Mouse (Mus musculus): Measurements from ENCODE around the gene Cryzl1. TPM values are rescaled to one million over a fixed set of nuclear protein-coding genes. Genes with fewer than 3 reads are reported as not detected.
A peak's percentile ranks its signal among the peaks of the same experiment; 100 is the strongest.

Cryzl1 gene
- total RNA-seq, 2 experiments from 2014 or later = 87.9 to 97.1 TPM

DNA sequence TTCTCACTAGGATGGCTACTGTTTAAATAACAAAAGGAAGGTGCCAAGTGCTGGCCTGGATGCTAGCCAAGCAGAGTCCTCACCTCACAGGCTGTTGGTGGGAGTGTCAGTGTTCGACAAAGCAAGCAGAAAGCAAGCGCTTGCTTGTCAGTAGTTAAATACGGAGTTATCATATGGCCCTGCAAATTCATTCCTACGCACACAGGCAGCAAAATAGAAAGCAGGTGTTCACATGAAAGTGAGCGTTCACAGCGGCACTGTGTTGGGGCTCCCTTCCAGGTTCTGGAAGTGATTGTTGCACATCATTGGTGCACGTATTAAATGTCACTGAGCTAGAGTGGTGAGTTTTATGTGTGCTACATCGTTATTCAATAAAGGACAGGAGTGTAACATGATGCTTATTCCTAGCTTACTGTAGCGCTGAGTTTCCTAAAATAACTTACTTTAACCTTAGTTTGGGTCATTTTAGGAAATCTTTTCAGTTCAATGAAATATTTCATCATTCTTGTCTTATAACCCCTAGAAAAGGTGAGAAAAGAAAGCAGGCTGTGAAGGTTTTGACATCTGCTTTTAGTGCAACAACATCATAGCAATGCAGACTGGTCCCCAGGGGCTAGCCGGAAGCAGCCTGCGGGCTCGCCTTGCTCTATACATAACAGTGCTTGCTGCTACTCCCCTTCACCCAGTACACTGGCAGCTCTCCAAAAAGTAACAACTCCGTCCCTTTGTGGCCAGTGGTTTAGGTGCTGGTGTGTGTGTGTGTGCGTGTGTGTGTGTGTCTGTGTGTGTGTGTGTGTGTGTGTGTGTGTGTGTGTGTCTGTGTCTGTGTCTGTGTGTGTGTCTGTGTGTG is 17.6 kb upstream of the Cryzl1 start:
- DNase-seq (ENCODE audit: extremely low spot score in 1 of 2, low spot score in 2 of 2) = peak; percentile 31 to 56
- intact Hi-C loops (cut with DNase I) = no loop called here

DNA sequence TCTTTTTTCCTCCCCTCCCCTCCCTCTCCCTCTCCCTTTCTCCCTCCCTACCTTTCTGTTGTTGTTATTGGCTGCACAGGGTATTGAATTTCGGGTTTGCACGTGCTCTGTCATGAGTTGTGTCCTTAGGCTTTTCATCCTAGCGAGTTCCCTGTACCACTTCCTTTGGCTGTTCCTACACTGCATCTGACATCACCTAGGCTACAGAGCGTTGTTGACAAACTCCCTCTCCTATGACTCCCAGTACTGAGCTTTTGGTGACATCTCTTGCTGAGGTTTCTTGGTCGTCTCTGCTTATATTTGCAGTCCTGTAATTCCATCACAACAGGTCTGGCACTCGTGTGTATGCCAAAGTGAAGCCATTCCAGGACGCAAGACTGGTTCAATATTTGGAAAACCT is 14.3 kb upstream of the Cryzl1 start:
- intact Hi-C loops (cut with DNase I) = no loop called here
- DNase-seq (ENCODE audit: extremely low spot score in 1 of 2, low spot score in 2 of 2) = no peak

DNA sequence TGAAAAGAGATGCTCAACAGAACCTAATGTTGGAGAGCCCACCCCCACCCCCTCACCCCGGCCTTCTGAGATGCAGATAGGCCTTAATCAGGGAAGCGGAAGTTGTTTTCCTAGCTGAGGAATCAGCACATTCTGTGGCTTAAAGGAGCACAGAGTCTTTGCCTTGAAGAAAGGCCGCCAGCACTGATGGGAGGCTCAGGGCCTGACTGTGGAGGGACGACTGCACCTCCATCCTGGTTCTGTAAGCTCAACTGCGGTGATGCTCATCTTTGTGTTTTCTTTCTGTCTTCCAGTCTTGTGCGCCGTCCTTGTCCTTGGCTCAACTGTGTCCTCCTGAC is 12.1 kb upstream of the Cryzl1 start:
- DNase-seq (ENCODE audit: extremely low spot score in 1 of 2, low spot score in 2 of 2) = no peak
- intact Hi-C loops (cut with DNase I) = no loop called here

DNA sequence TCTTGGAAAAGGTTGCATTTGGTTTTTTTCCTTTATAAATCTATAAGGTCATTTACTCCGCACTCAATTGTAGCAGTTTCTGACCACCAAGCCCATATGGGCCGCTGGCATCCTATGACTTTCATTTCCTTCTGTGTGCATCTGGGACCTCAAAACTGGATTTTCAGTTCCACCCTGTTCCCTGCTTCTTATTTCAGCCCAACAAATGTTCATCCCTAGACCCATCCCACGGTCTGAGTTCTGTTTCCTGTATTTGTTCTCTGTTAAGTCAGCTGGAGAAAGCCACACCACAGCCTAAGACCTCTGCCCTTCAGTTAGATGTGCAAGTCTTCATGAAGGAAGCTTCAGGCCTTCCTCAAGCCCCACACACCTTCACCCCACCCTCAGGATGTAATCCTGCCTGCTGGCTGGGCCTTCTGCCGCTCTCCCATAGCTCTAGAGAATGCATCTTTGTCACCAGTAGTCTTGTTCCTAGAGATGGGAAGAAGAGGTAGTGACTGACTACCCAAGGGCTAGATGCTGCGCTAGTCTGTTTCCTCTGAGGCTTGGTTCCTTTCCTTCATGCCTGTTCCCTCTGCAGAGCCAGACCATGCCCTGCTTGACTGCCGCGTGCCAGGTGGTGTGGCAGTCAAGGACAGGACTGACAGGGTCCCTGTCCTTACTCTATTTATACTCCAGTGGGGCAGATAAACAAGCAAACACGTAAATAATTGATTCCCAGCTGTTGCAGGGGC is 11.6 kb upstream of the Cryzl1 start:
- no peak for DNase-seq (ENCODE audit: extremely low spot score in 1 of 2, low spot score in 2 of 2)
- intact Hi-C loops (cut with DNase I) = no loop called here

DNA sequence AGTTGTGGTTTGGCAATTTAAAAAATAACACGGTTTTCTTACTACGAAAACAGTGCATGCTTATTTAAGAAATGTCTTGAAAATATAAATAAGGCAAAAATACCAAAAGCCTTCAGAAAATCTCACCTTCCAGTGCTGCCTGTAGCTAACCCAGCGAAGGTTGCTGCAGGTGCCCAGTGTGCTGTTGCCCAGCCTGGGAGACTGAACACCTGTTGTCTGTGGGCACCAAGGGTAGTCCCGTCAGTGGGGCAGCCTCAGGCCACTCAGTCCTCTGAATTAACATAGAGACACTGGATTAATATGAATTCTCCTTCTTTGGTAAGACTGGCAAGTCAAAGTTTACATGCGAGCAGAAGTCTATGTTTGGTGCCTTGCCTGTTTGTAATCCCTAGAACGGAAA is 9.7 kb upstream of the Cryzl1 start:
- no peak for DNase-seq (ENCODE audit: extremely low spot score in 1 of 2, low spot score in 2 of 2)
- intact Hi-C loops (cut with DNase I) = no loop called here

DNA sequence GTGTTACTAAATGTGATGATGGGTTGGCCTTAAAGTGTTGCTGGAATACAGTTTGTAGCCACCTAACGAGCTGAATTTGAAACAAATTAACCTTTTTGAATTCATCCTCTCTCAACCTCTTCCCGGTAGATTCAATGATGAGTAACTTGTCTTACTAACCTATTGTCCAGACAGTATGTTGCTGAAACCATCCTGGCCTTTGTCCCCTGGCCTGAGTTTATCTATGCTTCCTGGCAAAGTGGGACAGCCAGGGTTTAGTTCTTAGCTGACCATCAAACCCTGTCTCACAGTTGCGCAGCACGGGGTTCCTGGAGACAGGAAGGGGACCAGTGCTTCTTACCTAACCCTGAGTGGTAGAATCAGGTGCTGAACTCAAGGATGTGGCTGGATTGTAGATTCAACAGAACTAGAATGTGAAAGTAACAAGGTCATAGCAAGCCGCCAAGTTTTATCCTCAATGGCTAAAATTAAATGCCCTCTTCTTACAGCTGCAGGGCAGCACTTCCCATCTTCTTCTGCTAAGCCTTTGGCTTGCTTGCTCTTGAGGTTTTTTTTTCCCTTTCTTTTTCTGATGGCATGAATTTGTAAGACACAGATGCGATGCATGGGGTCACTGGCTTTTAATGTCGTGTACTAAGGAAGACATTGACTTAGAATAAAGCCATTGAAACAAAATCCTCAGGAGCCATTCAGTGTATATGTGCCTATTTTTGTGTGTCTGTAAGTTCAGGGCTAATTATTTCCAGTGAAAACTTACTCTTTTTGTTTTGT is 7.5 kb upstream of the Cryzl1 start:
- no peak for DNase-seq (ENCODE audit: extremely low spot score in 1 of 2, low spot score in 2 of 2)
- intact Hi-C loops (cut with DNase I) = no loop called here

DNA sequence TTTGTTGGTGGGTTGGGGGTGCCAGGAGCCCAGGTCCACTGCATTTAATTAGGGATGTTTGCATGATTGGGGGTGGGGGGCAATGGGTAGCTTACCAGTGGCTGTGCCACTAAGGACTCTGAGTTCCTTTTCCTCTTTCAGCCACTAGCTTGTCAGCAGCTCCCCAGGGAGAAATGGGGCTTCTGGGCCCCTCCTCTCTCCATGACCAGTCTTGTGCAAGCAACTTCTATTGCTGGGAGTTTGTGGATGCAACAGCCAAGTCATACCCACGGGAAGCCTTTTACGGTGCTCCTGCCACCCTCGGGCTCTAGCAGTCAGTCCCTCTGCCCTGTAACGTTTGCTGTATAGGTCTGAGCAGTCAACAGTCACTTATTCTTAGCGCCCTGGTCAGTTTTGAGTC is 6.0 kb upstream of the Cryzl1 start:
- no peak for DNase-seq (ENCODE audit: extremely low spot score in 1 of 2, low spot score in 2 of 2)
- intact Hi-C loops (cut with DNase I) = loop anchor here (5.0 kb wide), 2 partner anchors 33 to 68 kb away; no protein-coding TSS in a partner anchor

DNA sequence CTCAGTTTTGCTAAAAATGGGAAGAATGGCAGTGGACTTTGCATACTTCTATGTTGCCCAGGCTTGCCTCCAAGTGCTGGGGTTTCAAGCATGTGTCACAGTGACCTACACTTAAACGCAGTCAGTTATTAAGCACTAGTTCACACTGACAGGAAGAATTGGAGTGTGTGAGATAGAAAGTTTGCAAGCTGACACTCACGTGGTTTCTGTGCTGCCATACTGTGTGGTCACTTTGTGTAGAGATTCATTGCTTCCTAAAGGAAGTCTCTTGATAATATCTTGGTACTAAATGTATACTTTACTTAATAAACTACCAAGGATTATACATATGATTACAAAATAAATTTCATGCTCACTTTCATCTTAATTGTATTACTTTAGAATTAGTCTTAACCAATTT is 4.0 kb upstream of the Cryzl1 start:
- intact Hi-C loops (cut with DNase I) = loop anchor here (5.0 kb wide), 2 partner anchors 34 to 69 kb away; no protein-coding TSS in a partner anchor
- DNase-seq (ENCODE audit: extremely low spot score in 1 of 2, low spot score in 2 of 2) = no peak

DNA sequence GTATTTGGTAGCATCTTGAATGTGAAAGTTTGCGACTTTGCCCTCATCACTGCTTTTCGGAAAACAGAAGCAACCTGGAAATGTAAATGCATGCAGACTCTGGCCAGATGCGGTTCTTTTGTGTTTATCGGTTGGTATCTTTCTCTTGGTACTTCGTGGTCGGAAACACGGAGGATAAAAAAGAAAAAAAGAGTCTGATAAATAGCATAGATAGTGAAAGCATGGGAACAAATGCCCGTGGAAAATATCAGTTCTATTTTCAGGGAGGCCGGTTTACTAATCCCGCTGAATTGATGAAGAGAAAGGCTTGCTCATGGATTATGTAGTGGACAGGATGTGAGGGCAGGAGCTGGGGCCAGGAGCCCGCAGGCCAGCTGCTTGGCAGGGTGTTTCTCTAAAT is 1.7 kb upstream of the Cryzl1 start:
- no peak for DNase-seq (ENCODE audit: extremely low spot score in 1 of 2, low spot score in 2 of 2)
- intact Hi-C loops (cut with DNase I) = loop anchor here (5.0 kb wide), 2 partner anchors 37 to 72 kb away; no protein-coding TSS in a partner anchor

DNA sequence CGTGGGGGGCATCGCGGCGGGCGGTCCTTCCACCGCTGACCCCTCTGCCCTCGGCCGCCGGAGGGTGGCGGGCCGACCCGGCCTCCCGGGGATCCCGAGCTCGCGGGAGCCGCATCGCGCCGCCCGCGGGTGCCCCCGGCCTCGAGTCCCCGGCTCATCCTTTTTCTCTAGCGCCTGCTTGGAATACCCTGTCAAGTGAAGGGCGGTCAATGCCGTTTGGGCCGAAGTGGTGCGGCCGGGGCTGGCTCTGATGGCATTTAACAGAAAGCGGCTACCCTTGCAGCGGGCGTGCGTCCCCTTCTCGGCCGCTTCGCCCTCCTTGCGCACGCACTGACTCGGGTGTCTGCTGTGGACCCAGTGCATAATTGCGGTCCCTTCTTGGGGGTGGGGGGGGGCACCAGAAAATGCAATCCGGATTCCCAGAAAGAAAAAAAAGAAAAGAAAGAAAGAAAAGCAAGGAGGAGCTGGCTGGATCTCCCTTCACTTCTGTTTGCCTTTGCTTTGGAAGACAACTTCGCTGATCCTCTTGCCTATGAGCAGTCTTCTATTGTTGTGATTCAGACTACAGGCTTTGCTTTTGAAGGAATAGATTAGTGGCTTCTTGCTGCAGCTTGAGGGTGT is 1.2 kb upstream of the Cryzl1 start:
- intact Hi-C loops (cut with DNase I) = loop anchor here (5.0 kb wide), 3 partner anchors 37 to 187 kb away; no protein-coding TSS in a partner anchor
- DNase-seq (ENCODE audit: extremely low spot score in 1 of 2, low spot score in 2 of 2) = peak in 1 of 2 experiments; percentile 68

DNA sequence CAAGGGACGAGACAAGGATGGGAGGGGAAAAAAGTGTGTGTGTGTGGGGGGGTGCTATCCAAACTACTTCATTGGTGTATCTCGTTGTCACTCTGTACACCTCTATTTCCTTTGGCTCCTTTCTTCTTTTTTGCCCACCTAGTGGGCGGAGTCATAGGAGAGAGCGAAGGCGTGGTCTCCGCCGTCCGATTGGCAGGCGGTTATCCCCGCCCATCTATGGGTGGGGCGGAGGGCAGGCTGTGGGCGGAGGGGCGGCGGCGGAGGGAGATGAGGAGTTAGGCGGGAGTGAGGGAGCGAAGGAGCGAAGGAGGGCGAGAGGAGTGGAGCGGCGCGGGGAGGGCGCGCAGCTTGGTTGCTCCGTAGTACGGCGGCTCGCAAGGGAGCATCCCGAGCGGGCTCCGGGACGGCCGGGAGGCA is 299 bp upstream of the Cryzl1 start, which contains the start of gene Itsn1:
Gene Itsn1 (plus strand): TSS at position 216 of the 417 bp plus-strand sequence.
- intact Hi-C loops (cut with DNase I) = loop anchor here (5.0 kb wide), 1 partner anchor 188 kb away; no protein-coding TSS in a partner anchor
- peak; percentile 98 to 99 for DNase-seq (ENCODE audit: extremely low spot score in 1 of 2, low spot score in 2 of 2)

DNA sequence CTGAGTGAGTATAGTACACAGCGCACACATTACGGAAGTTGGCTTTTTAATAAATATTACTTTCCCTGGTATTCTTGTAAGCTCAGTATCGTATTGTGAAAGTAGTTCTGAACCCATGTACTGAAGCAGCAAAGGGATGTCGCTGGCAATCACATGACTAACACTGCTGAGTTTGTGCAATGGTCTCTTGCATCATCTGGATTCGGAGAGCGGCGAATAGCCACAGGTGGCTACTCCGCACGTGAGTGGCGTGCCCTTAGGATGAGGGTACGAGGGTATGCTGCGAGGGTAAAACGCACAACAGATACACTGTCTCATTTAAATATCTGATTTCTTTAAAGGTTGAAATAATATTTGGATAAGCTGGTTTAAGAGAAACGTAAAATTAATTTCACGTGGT is 1.3 kb downstream of the Cryzl1 start:
- intact Hi-C loops (cut with DNase I) = loop anchor here (5.0 kb wide), 1 partner anchor 190 kb away; no protein-coding TSS in a partner anchor
- no peak for DNase-seq (ENCODE audit: extremely low spot score in 1 of 2, low spot score in 2 of 2)

DNA sequence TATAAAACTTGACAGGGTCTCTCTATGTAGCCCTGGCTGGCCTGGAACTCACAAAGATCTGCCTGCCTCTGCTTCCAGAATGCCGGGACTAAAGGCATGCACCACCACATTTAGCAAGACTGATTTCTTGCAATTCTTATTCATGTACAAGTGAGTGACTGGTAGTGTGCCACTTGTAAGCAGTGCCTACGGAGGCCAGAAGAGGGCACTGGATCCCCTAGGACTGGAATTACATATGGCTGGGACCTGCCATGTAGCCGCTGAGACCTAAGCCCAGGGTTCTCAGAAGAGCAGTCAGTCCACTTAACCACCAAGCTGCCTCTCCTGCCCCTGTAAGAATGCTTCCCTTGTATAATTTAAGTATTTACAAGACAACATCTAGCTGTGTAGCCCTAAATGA is 4.5 kb downstream of the Cryzl1 start:
- peak in 1 of 2 experiments; percentile 53 for DNase-seq (ENCODE audit: extremely low spot score in 1 of 2, low spot score in 2 of 2)
- intact Hi-C loops (cut with DNase I) = no loop called here

DNA sequence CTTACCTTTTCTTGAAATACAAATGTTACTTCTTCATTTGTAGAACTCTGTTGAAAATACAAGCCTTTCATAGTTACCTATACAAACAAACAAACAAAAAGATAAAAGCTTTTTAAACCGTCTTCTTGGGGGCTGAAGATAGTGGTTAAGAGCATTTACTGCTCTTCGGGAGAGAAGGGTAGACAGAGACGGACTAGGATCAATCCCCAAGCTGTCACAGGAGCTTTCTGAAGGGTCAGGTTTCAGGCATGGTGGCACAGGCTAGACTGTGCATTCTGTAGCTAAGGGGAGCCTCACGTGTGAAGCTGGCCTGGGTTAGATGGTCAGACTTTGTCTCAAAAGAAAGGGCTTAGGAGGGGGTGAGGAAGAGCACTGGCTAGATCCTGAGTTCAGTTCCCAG is 11.4 kb downstream of the Cryzl1 start:
- intact Hi-C loops (cut with DNase I) = no loop called here
- DNase-seq (ENCODE audit: extremely low spot score in 1 of 2, low spot score in 2 of 2) = no peak

DNA sequence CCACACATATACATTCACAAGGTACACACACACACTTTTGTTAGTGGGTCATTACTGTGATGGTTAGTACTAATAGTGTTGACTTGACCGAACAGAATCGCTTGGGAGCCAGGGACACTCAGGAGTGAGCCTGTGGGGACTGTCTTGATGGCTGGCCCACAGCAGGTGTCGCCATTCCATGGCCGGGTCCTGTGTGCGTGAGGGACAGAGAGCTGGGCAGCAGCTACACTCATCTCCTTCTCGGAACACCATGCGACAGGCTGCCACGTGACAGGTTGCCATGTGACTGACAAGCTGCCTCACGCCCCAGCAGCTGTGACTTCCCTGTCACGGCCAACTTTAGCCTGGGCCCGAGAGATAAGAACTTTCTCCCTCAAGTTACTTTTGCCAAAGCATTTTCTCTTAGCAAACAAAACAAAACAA is 11.8 kb downstream of the Cryzl1 start:
- no peak for DNase-seq (ENCODE audit: extremely low spot score in 1 of 2, low spot score in 2 of 2)
- intact Hi-C loops (cut with DNase I) = no loop called here

DNA sequence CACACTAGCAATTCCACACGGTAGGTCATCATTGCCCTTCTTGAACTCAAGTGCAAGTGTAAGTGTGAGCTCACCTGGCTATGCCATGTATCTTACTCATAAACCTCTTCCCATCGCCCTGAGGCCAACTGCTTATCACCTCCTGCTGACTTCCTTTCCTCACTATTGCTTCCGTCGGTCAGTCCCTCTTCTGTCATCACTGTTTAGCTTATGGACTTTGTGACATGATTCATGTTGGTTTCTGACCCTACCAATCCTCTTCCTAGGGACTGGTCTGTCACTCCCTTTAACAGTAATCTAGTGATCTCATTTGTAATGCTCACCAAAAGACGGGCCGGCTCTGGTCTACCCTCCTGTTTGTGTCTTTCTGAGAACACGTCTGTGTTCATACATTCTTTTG is 18.5 kb downstream of the Cryzl1 start:
- intact Hi-C loops (cut with DNase I) = no loop called here
- DNase-seq (ENCODE audit: extremely low spot score in 1 of 2, low spot score in 2 of 2) = no peak

DNA sequence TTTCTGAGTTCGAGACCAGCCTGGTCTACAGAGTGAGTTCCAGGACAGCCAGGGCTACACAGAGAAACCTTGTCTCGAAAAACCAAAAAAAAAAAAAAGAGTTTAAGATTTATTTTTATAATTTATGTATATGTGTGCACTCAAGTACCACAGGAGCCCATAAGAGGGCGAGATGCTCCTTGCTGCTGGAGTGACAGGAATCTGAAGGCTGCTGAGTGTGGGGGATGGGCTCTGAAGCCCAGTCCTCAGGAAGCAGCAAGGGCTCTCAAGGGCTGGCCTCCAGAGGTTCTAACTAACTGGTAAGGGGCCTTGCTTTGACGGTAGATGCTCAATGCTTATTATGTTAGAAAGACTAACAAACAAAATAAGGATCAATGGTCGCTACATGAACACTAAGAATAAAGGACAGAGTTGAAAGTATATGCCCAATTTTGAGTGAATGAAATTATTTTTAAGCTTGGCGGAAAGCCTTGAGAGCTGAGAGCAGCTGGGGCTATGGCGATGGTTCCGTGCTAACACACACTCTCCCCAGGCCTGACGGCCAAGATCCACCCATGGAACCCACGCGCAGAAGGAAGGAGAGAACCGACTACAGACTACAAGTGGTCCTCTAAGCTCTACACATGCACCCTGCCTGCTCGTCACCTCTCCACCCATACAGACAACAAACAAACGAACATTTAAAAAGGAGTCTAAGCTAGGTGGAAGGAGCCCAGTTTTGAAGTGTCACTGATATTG is 24.0 kb downstream of the Cryzl1 start:
- intact Hi-C loops (cut with DNase I) = no loop called here
- peak in 1 of 2 experiments; percentile 59 for DNase-seq (ENCODE audit: extremely low spot score in 1 of 2, low spot score in 2 of 2)

DNA sequence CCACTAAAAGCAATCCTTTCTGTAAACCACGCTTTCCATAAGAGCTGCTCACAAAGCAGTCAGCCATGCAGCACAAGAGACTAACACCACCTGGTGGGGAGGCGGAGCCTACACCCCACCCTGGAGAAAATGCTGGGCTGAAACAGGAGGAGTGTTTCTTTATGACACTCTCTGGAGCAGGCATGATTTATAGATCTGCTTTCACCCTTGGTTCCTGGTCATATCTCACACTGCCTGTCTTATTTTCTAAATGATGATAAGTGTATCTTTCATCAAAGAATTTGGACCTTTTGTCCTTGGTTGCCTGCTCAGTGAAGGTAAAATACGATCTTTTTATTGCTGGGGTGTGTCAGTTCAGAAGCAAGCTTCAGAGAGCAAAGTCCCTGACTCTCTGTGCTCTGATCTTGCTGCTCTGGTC is 26.0 kb downstream of the Cryzl1 start:
- DNase-seq (ENCODE audit: extremely low spot score in 1 of 2, low spot score in 2 of 2) = no peak
- intact Hi-C loops (cut with DNase I) = no loop called here
